Mouse (Mus musculus): Measurements from ENCODE around the gene Rundc3b. TPM values are rescaled to one million over a fixed set of nuclear protein-coding genes. Genes with fewer than 3 reads are reported as not detected.

Rundc3b gene
- under 1 TPM; 0.26 to 0.66 (median 0.42) TPM for total RNA-seq (2022)

GRCm38 (mm10) chr5:8622596-8623231, at the start of gene Rundc3b:
Rundc3b (minus strand) TSS chr5:8622952.
- DNase-seq (ENCODE audit: low spot score) = peak; percentile 72

GRCm38 (mm10) chr5:8669606-8670005, 46.9 kb upstream of the Rundc3b start:
- no peak for DNase-seq (ENCODE audit: low spot score)

- no peak for DNase-seq (ENCODE audit: low spot score)
Observed at GRCm38 (mm10) chr5:8667758-8668474, 45.2 kb upstream of the Rundc3b start.

- no peak for DNase-seq (ENCODE audit: low spot score)
Observed at GRCm38 (mm10) chr5:8664678-8665077, 41.9 kb upstream of the Rundc3b start.

- no peak for DNase-seq (ENCODE audit: low spot score)
Observed at GRCm38 (mm10) chr5:8660738-8661151, 38.0 kb upstream of the Rundc3b start.

GRCm38 (mm10) chr5:8659911-8660737, 37.4 kb upstream of the Rundc3b start, which contains the start of gene Abcb1a:
Abcb1a (plus strand) TSS chr5:8660077.
- peak; percentile 20 for DNase-seq (ENCODE audit: low spot score)

GRCm38 (mm10) chr5:8652085-8652484, 29.3 kb upstream of the Rundc3b start:
- no peak for DNase-seq (ENCODE audit: low spot score)

- DNase-seq (ENCODE audit: low spot score) = no peak
Observed at GRCm38 (mm10) chr5:8648774-8649173, 26.0 kb upstream of the Rundc3b start.

GRCm38 (mm10) chr5:8648300-8648699, 25.5 kb upstream of the Rundc3b start:
- DNase-seq (ENCODE audit: low spot score) = no peak

GRCm38 (mm10) chr5:8634489-8634975, 11.8 kb upstream of the Rundc3b start:
- no peak for DNase-seq (ENCODE audit: low spot score)

- no peak for DNase-seq (ENCODE audit: low spot score)
Observed at GRCm38 (mm10) chr5:8632901-8633300, 10.1 kb upstream of the Rundc3b start.

- DNase-seq (ENCODE audit: low spot score) = peak; percentile 20
Observed at GRCm38 (mm10) chr5:8622071-8622595, 619 bp downstream of the Rundc3b start.

GRCm38 (mm10) chr5:8571118-8571517, 51.6 kb downstream of the Rundc3b start:
- DNase-seq (ENCODE audit: low spot score) = peak; percentile 42

GRCm38 (mm10) chr5:8566867-8567266, 55.9 kb downstream of the Rundc3b start:
- DNase-seq (ENCODE audit: low spot score) = peak; percentile 52

- DNase-seq (ENCODE audit: low spot score) = no peak
Observed at GRCm38 (mm10) chr5:8544512-8544911, 78.2 kb downstream of the Rundc3b start.

GRCm38 (mm10) chr5:8542631-8543207, 80.0 kb downstream of the Rundc3b start:
- DNase-seq (ENCODE audit: low spot score) = no peak

- DNase-seq (ENCODE audit: low spot score) = no peak
Observed at GRCm38 (mm10) chr5:8541120-8542117, 81.3 kb downstream of the Rundc3b start.

- DNase-seq (ENCODE audit: low spot score) = no peak
Observed at GRCm38 (mm10) chr5:8519006-8519405, 103.7 kb downstream of the Rundc3b start.

GRCm38 (mm10) chr5:8491778-8492177, 131.0 kb downstream of the Rundc3b start:
- DNase-seq (ENCODE audit: low spot score) = no peak

- DNase-seq (ENCODE audit: low spot score) = peak; percentile 7
Observed at GRCm38 (mm10) chr5:8489471-8490110, 133.2 kb downstream of the Rundc3b start.

Measured in heart, adult 8-10 months (tissue).